Mouse (Mus musculus): ENCODE data around the gene Ap1ar. TPM values are rescaled to one million over a fixed set of nuclear protein-coding genes. Genes with fewer than 3 reads are reported as not detected.

Ap1ar gene
- polyA plus RNA-seq, 1 experiment from 2014 or later: 82.8 TPM

DNA sequence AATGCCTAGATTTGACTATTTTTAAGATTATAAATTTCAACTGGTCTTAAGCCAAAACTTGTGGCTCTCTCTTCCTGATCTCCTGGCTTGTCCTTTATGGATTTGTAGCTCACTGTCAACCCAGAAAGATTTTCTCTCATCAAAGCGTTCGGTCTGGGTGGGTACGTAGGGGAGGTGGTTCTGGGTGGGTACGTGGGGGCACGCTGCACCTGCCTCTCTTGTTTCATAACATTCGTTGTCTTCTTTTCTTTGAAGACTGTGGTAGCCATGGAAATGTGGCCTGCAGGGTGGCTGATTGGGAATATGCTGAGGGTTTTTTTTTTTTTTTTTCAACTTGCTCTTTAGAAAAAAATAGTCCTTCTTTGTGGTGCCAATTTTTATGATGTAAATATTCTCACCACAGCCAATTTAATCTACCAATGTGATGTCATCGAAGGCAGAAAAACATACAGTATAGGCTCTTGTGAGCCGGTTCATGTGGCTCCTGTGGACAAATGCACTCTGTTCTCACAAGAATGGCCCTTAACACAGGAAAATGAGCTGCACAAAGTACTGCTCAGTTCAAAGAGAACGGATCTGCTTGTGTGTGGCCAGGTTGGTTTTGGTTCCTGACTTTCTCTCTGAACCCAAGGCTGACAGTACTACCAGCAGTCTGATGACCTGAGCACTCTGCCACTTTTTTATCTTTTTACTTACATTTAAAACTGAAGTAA lies 30.9 kb upstream of the Ap1ar start:
- Histone ChIP-seq H3K27ac (ENCODE audit: low read depth, low read length) (no peak overlapping the region), H3K36me3 (ENCODE audit: control insufficient read depth, insufficient read depth, low read length) (no peaks in the 10 kb centered on the region), H3K27me3 (ENCODE audit: control insufficient read depth, insufficient read depth, low read length) (no peaks in the 10 kb centered on the region), H3K9me3 (ENCODE audit: control insufficient read depth, low read length) (no peaks in the 10 kb centered on the region), H3K4me1 (replicated peaks; ENCODE audit: control insufficient read depth, insufficient read depth, low read length) (no peaks in the 10 kb centered on the region), H3K9ac (ENCODE audit: low read length) (no peak overlapping the region), H3K4me2 (ENCODE audit: low read depth, low read length, severe bottlenecking) (no peak overlapping the region), H3K4me3 (ENCODE audit: low read depth, low read length) (no peak overlapping the region)
- ATAC-seq (replicated peaks; ENCODE audit: low FRiP score) (peak; percentile 72), DNase-seq (ENCODE audit: low spot score) (no peak)
- WGBS: 64% methylated on average over 9 of the region's 9 CpGs

DNA sequence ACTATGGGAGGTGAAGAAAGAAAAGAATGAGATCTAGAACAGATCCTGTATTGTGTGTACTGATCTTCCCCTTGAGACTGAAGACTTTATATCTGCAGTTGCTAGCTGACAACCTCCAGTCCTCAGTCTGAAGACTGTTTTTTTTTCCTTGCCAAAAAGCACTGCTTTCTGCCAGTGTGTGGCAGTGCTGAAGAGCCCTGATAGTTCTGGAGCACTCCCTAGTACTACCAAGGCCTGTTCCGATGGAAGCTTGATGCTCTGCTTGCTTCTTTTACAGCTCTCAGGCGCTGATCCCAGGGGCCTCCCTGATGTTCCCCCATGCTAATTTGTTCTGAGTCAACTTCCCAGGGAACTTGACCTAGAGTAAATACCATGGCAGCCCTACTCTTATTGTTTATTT lies 26.9 kb upstream of the Ap1ar start:
- Histone ChIP-seq H3K4me2 (ENCODE audit: low read depth, low read length, severe bottlenecking) (no peak overlapping the region), H3K27me3 (ENCODE audit: control insufficient read depth, insufficient read depth, low read length) (no peaks in the 10 kb centered on the region), H3K9me3 (ENCODE audit: control insufficient read depth, low read length) (no peaks in the 10 kb centered on the region), H3K27ac (ENCODE audit: low read depth, low read length) (no peak overlapping the region), H3K36me3 (ENCODE audit: control insufficient read depth, insufficient read depth, low read length) (no peaks in the 10 kb centered on the region), H3K9ac (ENCODE audit: low read length) (no peak overlapping the region), H3K4me3 (ENCODE audit: low read depth, low read length) (no peak overlapping the region), H3K4me1 (replicated peaks; ENCODE audit: control insufficient read depth, insufficient read depth, low read length) (no peaks in the 10 kb centered on the region)
- 52% methylated on average over 2 of the region's 2 CpGs for WGBS
- no peak for DNase-seq (ENCODE audit: low spot score)
- ATAC-seq (replicated peaks; ENCODE audit: low FRiP score): no peak

DNA sequence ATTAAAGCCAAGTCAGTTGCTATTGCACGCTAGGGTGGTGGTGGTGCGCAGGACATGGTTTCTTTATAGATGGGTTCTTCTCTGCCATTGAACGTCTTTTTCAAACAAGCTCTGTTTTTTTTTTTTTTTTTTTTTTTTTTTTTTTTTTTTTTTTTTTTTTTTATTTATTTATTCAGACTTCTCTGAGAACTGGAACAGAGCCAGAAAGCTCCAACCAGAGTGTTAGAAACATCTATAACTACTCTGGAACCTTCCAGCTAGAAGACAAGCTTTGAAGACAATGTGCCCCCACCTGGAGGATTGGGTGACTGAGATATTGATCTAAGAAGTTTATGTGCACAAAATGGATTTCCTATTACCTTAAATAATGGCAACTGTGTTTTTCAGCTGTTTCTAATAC lies 26.2 kb upstream of the Ap1ar start:
- no peaks in the 10 kb centered on the region for H3K4me1 ChIP-seq (replicated peaks; ENCODE audit: control insufficient read depth, insufficient read depth, low read length)
- no peaks in the 10 kb centered on the region for H3K27me3 ChIP-seq (ENCODE audit: control insufficient read depth, insufficient read depth, low read length)
- no peak overlapping the region for H3K27ac ChIP-seq (ENCODE audit: low read depth, low read length)
- no peak overlapping the region for H3K4me2 ChIP-seq (ENCODE audit: low read depth, low read length, severe bottlenecking)
- DNase-seq (ENCODE audit: low spot score): no peak
- no peak overlapping the region for H3K4me3 ChIP-seq (ENCODE audit: low read depth, low read length)
- no peak for ATAC-seq (replicated peaks; ENCODE audit: low FRiP score)
- H3K9ac ChIP-seq (ENCODE audit: low read length): no peak overlapping the region
- H3K9me3 ChIP-seq (ENCODE audit: control insufficient read depth, low read length): no peaks in the 10 kb centered on the region
- no peaks in the 10 kb centered on the region for H3K36me3 ChIP-seq (ENCODE audit: control insufficient read depth, insufficient read depth, low read length)
- WGBS: 85% methylated on average over 3 of the region's 3 CpGs

DNA sequence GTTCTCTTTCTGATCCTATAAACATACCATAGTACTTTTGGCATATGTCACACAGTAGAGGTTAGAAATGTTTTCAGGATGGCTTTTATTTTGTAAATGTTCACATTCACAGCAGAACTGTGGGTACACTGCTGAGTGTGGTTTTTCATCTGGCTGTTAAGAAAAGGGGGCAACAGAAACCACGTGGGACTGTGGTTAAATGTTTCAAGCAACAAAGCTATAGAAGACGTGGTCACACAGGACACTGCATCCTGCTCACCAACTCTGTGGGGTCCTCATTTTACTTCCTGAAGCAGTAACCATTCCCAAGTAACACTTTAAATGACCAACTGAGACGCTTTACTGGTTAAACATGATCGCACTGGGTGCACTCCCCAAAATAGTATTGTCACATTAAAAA lies 25.2 kb upstream of the Ap1ar start:
- H3K27ac ChIP-seq (ENCODE audit: low read depth, low read length): no peak overlapping the region
- H3K4me1 ChIP-seq (replicated peaks; ENCODE audit: control insufficient read depth, insufficient read depth, low read length): no peaks in the 10 kb centered on the region
- H3K9ac ChIP-seq (ENCODE audit: low read length): no peak overlapping the region
- no peak overlapping the region for H3K4me3 ChIP-seq (ENCODE audit: low read depth, low read length)
- ATAC-seq (replicated peaks; ENCODE audit: low FRiP score) (no peak), DNase-seq (ENCODE audit: low spot score) (no peak)
- H3K9me3 ChIP-seq (ENCODE audit: control insufficient read depth, low read length): no peaks in the 10 kb centered on the region
- H3K36me3 ChIP-seq (ENCODE audit: control insufficient read depth, insufficient read depth, low read length): no peaks in the 10 kb centered on the region
- WGBS: 81% methylated on average over 4 of the region's 4 CpGs
- no peak overlapping the region for H3K4me2 ChIP-seq (ENCODE audit: low read depth, low read length, severe bottlenecking)
- no peaks in the 10 kb centered on the region for H3K27me3 ChIP-seq (ENCODE audit: control insufficient read depth, insufficient read depth, low read length)

DNA sequence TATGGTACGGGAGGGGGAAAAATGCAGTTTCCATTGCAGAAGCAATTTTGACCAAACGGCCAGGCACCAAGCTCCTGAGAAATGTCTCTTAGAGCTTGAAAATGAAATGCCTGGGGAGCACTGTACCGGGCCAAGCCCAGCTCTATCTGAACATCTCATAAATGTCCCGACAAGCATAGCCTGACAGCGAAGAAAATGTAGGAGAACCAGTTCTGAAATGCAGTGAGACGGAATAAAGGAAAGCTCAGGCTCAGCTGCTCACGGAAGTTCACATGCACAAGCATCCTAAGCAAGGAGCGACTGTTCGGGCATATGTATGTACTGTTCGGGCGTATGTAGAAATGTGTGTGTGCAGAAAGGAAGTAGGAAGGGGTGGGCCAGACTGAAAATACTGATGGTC lies 24.0 kb upstream of the Ap1ar start:
- H3K27me3 ChIP-seq (ENCODE audit: control insufficient read depth, insufficient read depth, low read length): no peaks in the 10 kb centered on the region
- no peak overlapping the region for H3K9ac ChIP-seq (ENCODE audit: low read length)
- no peaks in the 10 kb centered on the region for H3K36me3 ChIP-seq (ENCODE audit: control insufficient read depth, insufficient read depth, low read length)
- no peaks in the 10 kb centered on the region for H3K9me3 ChIP-seq (ENCODE audit: control insufficient read depth, low read length)
- no peaks in the 10 kb centered on the region for H3K4me1 ChIP-seq (replicated peaks; ENCODE audit: control insufficient read depth, insufficient read depth, low read length)
- no peak overlapping the region for H3K4me3 ChIP-seq (ENCODE audit: low read depth, low read length)
- no peak overlapping the region for H3K27ac ChIP-seq (ENCODE audit: low read depth, low read length)
- DNase-seq (ENCODE audit: low spot score) (no peak), ATAC-seq (replicated peaks; ENCODE audit: low FRiP score) (no peak)
- no peak overlapping the region for H3K4me2 ChIP-seq (ENCODE audit: low read depth, low read length, severe bottlenecking)
- 90% methylated on average over 11 of the region's 11 CpGs for WGBS

DNA sequence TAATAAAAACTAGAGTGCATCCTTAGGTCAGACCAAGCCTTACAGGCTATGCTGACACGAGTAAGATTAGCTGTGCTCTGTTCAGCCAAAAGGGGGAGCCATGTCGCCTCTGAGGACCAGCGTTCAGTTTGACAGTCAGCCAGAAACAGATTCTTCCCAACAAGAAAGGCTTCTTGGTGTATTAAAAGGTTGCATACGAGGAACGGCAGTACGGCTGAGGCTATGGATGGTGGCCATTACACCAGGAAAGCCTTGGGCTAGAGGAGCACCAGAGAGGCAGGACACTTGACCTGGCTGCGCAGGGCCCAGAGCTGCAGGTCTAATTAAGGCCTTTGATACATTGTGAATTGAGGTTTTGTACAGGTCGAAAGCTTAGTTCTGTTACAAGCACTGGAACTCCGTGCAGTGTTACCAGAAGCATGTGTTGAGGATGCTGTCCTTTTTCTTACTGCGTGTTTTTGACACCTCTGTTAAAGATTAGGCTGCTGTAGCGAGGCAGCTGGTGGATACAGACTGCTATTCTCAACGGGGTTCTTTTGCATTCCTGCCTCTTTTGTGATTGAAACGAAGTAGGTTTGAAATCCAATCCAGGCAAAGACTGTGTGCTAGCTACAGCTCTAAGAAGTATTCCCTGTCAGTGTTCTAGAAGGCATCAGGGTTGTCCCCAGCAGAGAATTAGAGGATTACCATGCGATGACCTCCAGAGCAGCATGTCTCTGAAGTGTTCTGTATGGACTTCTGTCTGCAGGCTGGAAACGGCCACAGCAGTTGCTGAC lies 16.3 kb upstream of the Ap1ar start:
- Histone ChIP-seq H3K9ac (ENCODE audit: low read length) (no peak overlapping the region), H3K27ac (ENCODE audit: low read depth, low read length) (no peak overlapping the region), H3K27me3 (ENCODE audit: control insufficient read depth, insufficient read depth, low read length) (no peaks in the 10 kb centered on the region), H3K4me3 (ENCODE audit: low read depth, low read length) (no peak overlapping the region), H3K4me1 (replicated peaks; ENCODE audit: control insufficient read depth, insufficient read depth, low read length) (no peaks in the 10 kb centered on the region; the same call in 1 of the 2 replicates), H3K36me3 (ENCODE audit: control insufficient read depth, insufficient read depth, low read length) (no peaks in the 10 kb centered on the region), H3K9me3 (ENCODE audit: control insufficient read depth, low read length) (no peaks in the 10 kb centered on the region), H3K4me2 (ENCODE audit: low read depth, low read length, severe bottlenecking) (peak overlapping the region; percentile 22; the same call in 1 of the 2 replicates)
- peak; percentile 83 for DNase-seq (ENCODE audit: low spot score)
- ATAC-seq (replicated peaks; ENCODE audit: low FRiP score): peak; percentile 80
- WGBS: 17% methylated on average over 15 of the region's 15 CpGs

DNA sequence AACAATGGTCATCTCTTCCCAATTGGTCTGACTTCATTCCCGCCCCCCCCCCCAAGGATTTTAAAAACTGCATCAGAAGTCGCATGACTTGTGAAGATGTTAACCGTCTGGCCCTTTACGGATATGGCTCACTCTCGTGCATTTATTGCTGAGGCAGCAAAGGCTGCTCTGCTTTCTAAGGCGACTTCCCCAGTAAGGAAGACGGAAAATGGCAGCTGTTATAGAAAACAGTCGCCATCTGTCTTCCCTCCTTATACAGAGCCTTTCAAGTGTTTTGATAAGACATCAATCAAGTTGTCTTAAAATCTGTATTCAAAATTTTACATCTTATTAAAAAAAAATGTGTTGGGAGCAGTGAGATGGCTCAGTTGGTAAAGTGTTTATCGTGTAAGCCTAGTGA lies 15.4 kb upstream of the Ap1ar start:
- DNase-seq (ENCODE audit: low spot score) (no peak), ATAC-seq (replicated peaks; ENCODE audit: low FRiP score) (no peak)
- H3K4me2 ChIP-seq (ENCODE audit: low read depth, low read length, severe bottlenecking): no peak overlapping the region
- H3K27me3 ChIP-seq (ENCODE audit: control insufficient read depth, insufficient read depth, low read length): no peaks in the 10 kb centered on the region
- WGBS: 83% methylated on average over 9 of the region's 9 CpGs
- no peak overlapping the region for H3K27ac ChIP-seq (ENCODE audit: low read depth, low read length)
- H3K9me3 ChIP-seq (ENCODE audit: control insufficient read depth, low read length): no peaks in the 10 kb centered on the region
- no peak overlapping the region for H3K9ac ChIP-seq (ENCODE audit: low read length)
- no peaks in the 10 kb centered on the region; the same call in 1 of the 2 replicates for H3K4me1 ChIP-seq (replicated peaks; ENCODE audit: control insufficient read depth, insufficient read depth, low read length)
- no peak overlapping the region for H3K4me3 ChIP-seq (ENCODE audit: low read depth, low read length)
- no peaks in the 10 kb centered on the region for H3K36me3 ChIP-seq (ENCODE audit: control insufficient read depth, insufficient read depth, low read length)

DNA sequence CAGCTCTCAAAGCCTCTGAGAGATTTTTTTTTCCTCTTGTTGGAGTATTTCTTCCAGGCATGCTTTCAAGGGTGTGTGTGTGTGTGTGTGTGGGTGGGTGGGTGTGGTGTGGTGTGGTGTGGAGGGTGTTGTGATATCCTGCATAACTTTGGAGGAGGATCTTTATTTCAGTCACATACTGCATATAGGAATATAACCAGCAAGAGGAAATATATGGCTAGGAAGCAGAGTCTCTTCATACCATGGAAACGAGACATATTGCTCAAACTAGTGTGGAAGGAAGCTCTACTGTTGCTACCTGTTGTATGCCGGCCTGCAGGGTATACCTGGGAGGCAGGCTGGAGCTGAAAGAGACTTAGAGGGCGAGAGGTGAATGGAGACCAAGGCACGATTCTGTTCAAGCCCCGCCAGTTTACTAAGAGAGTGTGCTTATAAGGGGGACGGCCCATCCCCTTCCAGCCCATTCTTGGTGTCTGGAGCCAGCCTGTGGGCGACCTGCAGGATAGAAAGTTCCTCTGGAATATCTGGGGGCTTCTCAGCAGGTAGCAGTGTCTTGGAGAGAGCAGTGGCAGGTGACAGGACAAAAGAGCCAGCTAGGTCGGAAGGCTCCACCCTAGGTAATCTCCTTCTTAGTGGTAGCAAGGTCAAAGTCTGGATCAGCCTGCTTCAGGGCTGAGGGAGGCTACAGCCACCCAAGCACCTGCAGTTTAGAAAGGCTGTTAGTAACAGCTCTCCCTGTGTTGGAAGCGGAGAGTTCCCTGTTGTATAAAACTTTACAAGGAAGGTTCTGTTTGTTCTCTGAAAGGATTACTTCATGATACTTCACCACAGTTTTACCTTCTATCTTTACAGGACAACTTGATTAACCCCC lies 13.7 kb upstream of the Ap1ar start:
- Histone ChIP-seq H3K9ac (ENCODE audit: low read length) (no peak overlapping the region), H3K9me3 (ENCODE audit: control insufficient read depth, low read length) (no peaks in the 10 kb centered on the region), H3K27ac (ENCODE audit: low read depth, low read length) (no peak overlapping the region), H3K4me1 (replicated peaks; ENCODE audit: control insufficient read depth, insufficient read depth, low read length) (no peaks in the 10 kb centered on the region; the same call in 1 of the 2 replicates), H3K36me3 (ENCODE audit: control insufficient read depth, insufficient read depth, low read length) (no peaks in the 10 kb centered on the region), H3K27me3 (ENCODE audit: control insufficient read depth, insufficient read depth, low read length) (no peaks in the 10 kb centered on the region), H3K4me3 (ENCODE audit: low read depth, low read length) (no peak overlapping the region), H3K4me2 (ENCODE audit: low read depth, low read length, severe bottlenecking) (no peak overlapping the region)
- WGBS: 54% methylated on average over 9 of the region's 9 CpGs
- DNase-seq (ENCODE audit: low spot score) (no peak), ATAC-seq (replicated peaks; ENCODE audit: low FRiP score) (no peak)
